In the genomic region with DNA sequence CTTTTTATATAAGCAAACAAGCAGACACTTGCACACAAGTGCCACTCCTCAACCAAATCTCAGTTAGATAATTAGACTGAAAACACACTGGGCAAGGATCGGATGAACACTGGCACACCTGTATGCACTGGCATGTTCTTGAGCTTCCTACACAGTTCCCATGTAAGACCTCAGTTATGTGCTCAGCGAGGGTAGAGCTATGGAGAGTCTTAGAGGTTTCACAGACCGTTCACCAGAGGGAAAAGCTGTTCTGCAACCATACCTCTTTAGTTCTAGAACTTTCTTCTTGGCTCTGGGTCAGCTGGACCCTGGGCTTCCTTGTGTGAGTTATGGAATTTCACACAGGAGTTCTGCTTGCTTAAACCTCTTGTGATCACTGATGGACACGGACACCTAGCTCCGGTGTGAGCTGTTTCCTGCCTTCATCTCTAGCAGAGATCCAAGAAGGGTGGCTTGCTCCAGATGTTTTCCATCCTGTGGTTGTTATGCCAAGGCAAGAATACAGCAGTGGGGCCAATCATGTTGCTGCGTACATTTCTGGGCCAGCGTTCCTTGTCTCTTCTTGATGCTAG, we compare ENCODE assay signal across 8 mouse cellular contexts.
DNase-seq lines count a peak whose midpoint lies in the region; ATAC-seq and TF ChIP-seq lines count a peak whose summit lies in the region.

No protein-coding gene starts in this region.

- no peaks in the 10 kb centered on the region for H3K4me1 ChIP-seq in cerebellum, adult 2 months (ENCODE audit: control insufficient read depth, insufficient read depth, low read length)
- no peaks in the 10 kb centered on the region for H3K4me1 ChIP-seq in kidney, embryonic 14.5 days (ENCODE audit: control insufficient read depth, insufficient read depth, low read length)
- H3K4me1 ChIP-seq in neural tube, embryonic 12.5 days, result no peaks in the 10 kb centered on the region

- H3K4me3 ChIP-seq in cerebellum, adult 2 months (replicated peaks; ENCODE audit: insufficient read depth, low read depth, low read length), result no peak overlapping the region
- no peak overlapping the region for H3K4me3 ChIP-seq in kidney, embryonic 14.5 days (ENCODE audit: low read length)
- H3K4me3 ChIP-seq in neural tube, embryonic 12.5 days, result no peak overlapping the region

- DNase-seq in cerebellum, adult 2 months, result no peak
- no peak for DNase-seq in kidney, postnatal 25 days
- no peak for DNase-seq in neural tube, embryonic 10.5 days (ENCODE audit: extremely low spot score, low spot score)
- DNase-seq in adrenal gland, postnatal 25 days, result no peak
- no peak for DNase-seq in cerebellum, adult 11-12 months

- no peaks in the 10 kb centered on the region for H3K27me3 ChIP-seq in cerebellum, adult 2 months (ENCODE audit: control insufficient read depth, insufficient read depth, low read length)
- no peaks in the 10 kb centered on the region for H3K27me3 ChIP-seq in kidney, embryonic 14.5 days (ENCODE audit: control insufficient read depth, insufficient read depth, low read length)
- no peaks in the 10 kb centered on the region; the same call in 1 of the 2 replicates for H3K27me3 ChIP-seq in neural tube, embryonic 12.5 days (replicated peaks)

- H3K4me2 ChIP-seq in kidney, embryonic 14.5 days (replicated peaks; ENCODE audit: low read depth, low read length), result no peak overlapping the region
- H3K4me2 ChIP-seq in neural tube, embryonic 12.5 days (replicated peaks), result no peak overlapping the region

- TF ChIP-seq POLR2A in cerebellum, adult 2 months (IDR thresholded peaks at IDR 0.05; ENCODE audit: borderline replicate concordance, insufficient read depth, low read length), result no peak

- no peak overlapping the region for H3K27ac ChIP-seq in cerebellum, adult 2 months (ENCODE audit: insufficient read depth, low read length)
- no peak overlapping the region for H3K27ac ChIP-seq in kidney, embryonic 14.5 days (ENCODE audit: low read depth, low read length)
- H3K27ac ChIP-seq in neural tube, embryonic 12.5 days, result no peak overlapping the region

- TF ChIP-seq CTCF in cerebellum, adult 2 months (IDR thresholded peaks at IDR 0.05; ENCODE audit: borderline replicate concordance, insufficient read depth, low read depth, low read length), result no peak

- H3K9me3 ChIP-seq in kidney, embryonic 14.5 days (ENCODE audit: control insufficient read depth, low read length), result no peaks in the 10 kb centered on the region
- no peaks in the 10 kb centered on the region for H3K9me3 ChIP-seq in neural tube, embryonic 12.5 days

- WGBS in cerebellum, adult 2 months, result 57% methylated on average over 7 of the region's 7 CpGs
- WGBS in kidney, embryonic 14.5 days, result 49% methylated on average over 7 of the region's 7 CpGs
- WGBS in neural tube, embryonic 12.5 days, result 78% methylated on average over 7 of the region's 7 CpGs

- no peak overlapping the region for H3K9ac ChIP-seq in kidney, embryonic 14.5 days (ENCODE audit: low read depth, low read length)
- no peak overlapping the region for H3K9ac ChIP-seq in neural tube, embryonic 12.5 days

- H3K36me3 ChIP-seq in kidney, embryonic 14.5 days (ENCODE audit: control insufficient read depth, insufficient read depth, low read length), result no peaks in the 10 kb centered on the region
- H3K36me3 ChIP-seq in neural tube, embryonic 12.5 days, result no peaks in the 10 kb centered on the region

- 0 out of 2 replicates have a peak, but pooled peaks have one; percentile 16 for ATAC-seq in cerebellum, adult (ENCODE audit: insufficient number of reproducible peaks, low FRiP score, low TSS enrichment)
- ATAC-seq in kidney, embryonic 14.5 days (ENCODE audit: low FRiP score, low TSS enrichment), result peak; percentile 46; the same call in 1 of the 2 replicates
- 0 out of 2 replicates have a peak, but pooled peaks have one; percentile 9 for ATAC-seq in neural tube, embryonic 12.5 days (ENCODE audit: low FRiP score, low read depth)
